In the genomic region with DNA sequence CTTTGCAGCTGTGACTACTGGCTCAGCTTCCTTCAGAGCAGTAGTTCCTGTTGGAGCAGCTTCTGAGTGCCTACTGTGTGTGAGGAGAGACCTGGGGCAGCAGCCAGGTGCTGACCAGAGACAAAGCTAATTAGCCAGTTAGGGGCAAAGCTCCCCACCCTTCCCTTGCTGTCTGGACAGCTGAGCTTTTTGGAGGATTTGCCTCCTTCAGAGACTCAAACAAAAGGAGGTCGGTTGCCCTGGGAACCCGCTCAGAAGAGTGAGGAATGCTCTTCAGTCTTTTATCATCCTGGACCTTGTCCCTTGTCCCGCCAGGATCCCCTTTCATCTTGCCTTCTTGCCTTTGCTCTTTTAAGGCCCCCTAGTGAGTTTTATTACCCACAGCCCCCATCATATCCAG, we compare ENCODE assay signal across 14 mouse cellular contexts. TPM values are rescaled to one million over a fixed set of nuclear protein-coding genes. Genes with fewer than 3 reads are reported as not detected.
DNase-seq lines count a peak whose midpoint lies in the region; ATAC-seq and TF ChIP-seq lines count a peak whose summit lies in the region.
"Had no signal": no experiment of that assay in that cellular context is flagged by ENCODE, and none has a peak within 500 bp of the region (broad histone marks: within the 10 kb centered on the region; RNA-seq: fewer than 3 reads in every experiment).

No protein-coding gene starts in this region.

- 0% methylated on average over 3 of the region's 3 CpGs for WGBS in forebrain, embryonic 13.5 days
- WGBS in hindbrain, postnatal 0 days, result 11% methylated on average over 3 of the region's 3 CpGs
- WGBS in neural tube, embryonic 13.5 days, result 2% methylated on average over 3 of the region's 3 CpGs
- 53% methylated on average over 3 of the region's 3 CpGs for WGBS in cerebellum, adult 2 months

- H3K4me1 ChIP-seq in forebrain, embryonic 13.5 days, result peaks cover 12% of the 10 kb centered on the region
- H3K4me1 ChIP-seq in hindbrain, postnatal 0 days (ENCODE audit: insufficient read depth, low read length), result no peaks in the 10 kb centered on the region; the same call in 1 of the 2 replicates
- H3K4me1 ChIP-seq in neural tube, embryonic 13.5 days (replicated peaks), result peaks cover 9% of the 10 kb centered on the region
- peaks cover 6% of the 10 kb centered on the region for H3K4me1 ChIP-seq in cerebellum, adult 2 months (ENCODE audit: control insufficient read depth, insufficient read depth, low read length)

- H3K9me3 ChIP-seq in forebrain, embryonic 13.5 days (replicated peaks), result no peaks in the 10 kb centered on the region
- no peaks in the 10 kb centered on the region for H3K9me3 ChIP-seq in hindbrain, postnatal 0 days (ENCODE audit: low read length)
- H3K9me3 ChIP-seq in neural tube, embryonic 13.5 days, result no peaks in the 10 kb centered on the region

- TF ChIP-seq POLR2A in brain, embryonic 14.5 days (IDR thresholded peaks at IDR 0.05; ENCODE audit: borderline replicate concordance, extremely low read depth, insufficient read depth, insufficient read length, poor library complexity, severe bottlenecking), result no peak
- TF ChIP-seq POLR2A in cerebellum, adult 2 months (IDR thresholded peaks at IDR 0.05; ENCODE audit: borderline replicate concordance, insufficient read depth, low read length), result no peak

- H3K4me2 ChIP-seq in forebrain, embryonic 13.5 days, result peak overlapping the region; percentile 4; the same call in 1 of the 2 replicates
- no peak overlapping the region for H3K4me2 ChIP-seq in hindbrain, postnatal 0 days (ENCODE audit: low read depth, low read length)
- H3K4me2 ChIP-seq in neural tube, embryonic 13.5 days, result no peak overlapping the region
- H3K4me2 ChIP-seq: heart, embryonic 12.5 days; lung, embryonic 14.5 days had no signal

- peak; percentile 55; the same call in 1 of the 2 replicates for ATAC-seq in forebrain, embryonic 13.5 days
- peak; percentile 74 for ATAC-seq in hindbrain, postnatal 0 days
- ATAC-seq in neural tube, embryonic 13.5 days (ENCODE audit: low read depth), result peak; percentile 81
- ATAC-seq: inflammation-experienced regulatory T-cells, adult 6 months had no signal

- no peaks in the 10 kb centered on the region; the same call in 1 of the 2 replicates for H3K27me3 ChIP-seq in forebrain, embryonic 13.5 days
- H3K27me3 ChIP-seq in hindbrain, postnatal 0 days (ENCODE audit: insufficient read depth, low read length), result no peaks in the 10 kb centered on the region
- no peaks in the 10 kb centered on the region for H3K27me3 ChIP-seq in neural tube, embryonic 13.5 days
- H3K27me3 ChIP-seq in cerebellum, adult 2 months (ENCODE audit: control insufficient read depth, insufficient read depth, low read length), result no peaks in the 10 kb centered on the region
- H3K27me3 ChIP-seq: heart, embryonic 12.5 days had no signal

- peak; percentile 82 for DNase-seq in brain, embryonic 14.5 days (ENCODE audit: low read depth)
- peak; percentile 53 for DNase-seq in hindbrain, postnatal 0 days (ENCODE audit: low spot score)
- DNase-seq in cerebellum, adult 9-11 months, result no peak
- DNase-seq in cerebellum, adult 2 months, result no peak
- no peak for DNase-seq in frontal cortex, postnatal 36 days (ENCODE audit: low spot score in 2 of 2)
- no peak for DNase-seq in lung, postnatal 4 days
- DNase-seq: gastrocnemius, adult 2 months; kidney, postnatal 4 days; lung, embryonic 14.5 days; thymus, postnatal 25 days had no signal

- H3K9ac ChIP-seq in forebrain, embryonic 13.5 days, result no peak overlapping the region
- H3K9ac ChIP-seq in hindbrain, postnatal 0 days (replicated peaks; ENCODE audit: low read length), result no peak overlapping the region
- H3K9ac ChIP-seq in neural tube, embryonic 13.5 days, result no peak overlapping the region
- H3K9ac ChIP-seq: heart, embryonic 12.5 days; lung, embryonic 14.5 days had no signal

- no peak overlapping the region for H3K4me3 ChIP-seq in forebrain, embryonic 13.5 days
- no peak overlapping the region for H3K4me3 ChIP-seq in hindbrain, postnatal 0 days (ENCODE audit: low read length)
- no peak overlapping the region for H3K4me3 ChIP-seq in neural tube, embryonic 13.5 days
- H3K4me3 ChIP-seq in cerebellum, adult 2 months (replicated peaks; ENCODE audit: insufficient read depth, low read depth, low read length), result no peak overlapping the region
- H3K4me3 ChIP-seq: gastrocnemius, adult 2 months; heart, embryonic 12.5 days had no signal

- TF ChIP-seq CTCF in brain, embryonic 14.5 days (IDR thresholded peaks at IDR 0.05; ENCODE audit: borderline replicate concordance, extremely low read depth, insufficient read depth, insufficient read length), result no peak
- TF ChIP-seq CTCF in hindbrain, postnatal 0 days (IDR thresholded peaks at IDR 0.05; ENCODE audit: low read depth), result no peak
- no peak for TF ChIP-seq CTCF in cerebellum, adult 2 months (IDR thresholded peaks at IDR 0.05; ENCODE audit: borderline replicate concordance, insufficient read depth, low read depth, low read length)

- H3K27ac ChIP-seq in forebrain, embryonic 13.5 days, result peak overlapping the region; percentile 19; the same call in 1 of the 2 replicates
- no peak overlapping the region for H3K27ac ChIP-seq in hindbrain, postnatal 0 days
- H3K27ac ChIP-seq in neural tube, embryonic 13.5 days (replicated peaks), result no peak overlapping the region
- no peak overlapping the region for H3K27ac ChIP-seq in cerebellum, adult 2 months (ENCODE audit: insufficient read depth, low read length)
- H3K27ac ChIP-seq: gastrocnemius, adult 2 months had no signal

- no peaks in the 10 kb centered on the region for H3K36me3 ChIP-seq in forebrain, embryonic 13.5 days (ENCODE audit: poor library complexity, severe bottlenecking)
- no peaks in the 10 kb centered on the region for H3K36me3 ChIP-seq in hindbrain, postnatal 0 days (ENCODE audit: insufficient read depth, low read length)
- no peaks in the 10 kb centered on the region for H3K36me3 ChIP-seq in neural tube, embryonic 13.5 days
- H3K36me3 ChIP-seq: heart, embryonic 12.5 days had no signal

RNA-seq across cellular contexts. Expression of gene Rps27rt, which starts 46.8 kb away (rescaled TPM):
- 36.9 and 37.5 TPM in 2 replicates for polyA plus RNA-seq in brain, embryonic 14.5 days (2012; rRNA removed)
- 296 and 413 TPM in 2 replicates for polyA plus RNA-seq in forebrain, embryonic 13.5 days (2015; fragmentation: Nextera tagmentation; extraction: Ambion mirVana)
- total RNA-seq in hindbrain, postnatal 0 days (2014; rRNA removed), result 32.8 and 182 TPM in 2 replicates
- 281 and 288 TPM in 2 replicates for polyA plus RNA-seq in hindbrain, postnatal 0 days (2015; fragmentation: Nextera tagmentation; extraction: Ambion mirVana)
- 299 and 320 TPM in 2 replicates for polyA plus RNA-seq in neural tube, embryonic 13.5 days (2015; fragmentation: Nextera tagmentation; extraction: Ambion mirVana)
- polyA plus RNA-seq in cerebellum, adult 2 months (2012; rRNA removed), result 22.3 and 36.4 TPM in 2 replicates

RNA-seq across cellular contexts. Expression of gene Osbpl10, which starts 50.9 kb away (rescaled TPM):
- polyA plus RNA-seq in brain, embryonic 14.5 days (2012; rRNA removed), result 4.3 and 7.3 TPM in 2 replicates
- polyA plus RNA-seq in forebrain, embryonic 13.5 days (2015; fragmentation: Nextera tagmentation; extraction: Ambion mirVana), result 0.92 and 1.3 TPM in 2 replicates
- total RNA-seq in hindbrain, postnatal 0 days (2014; rRNA removed), result 18.2 and 22.5 TPM in 2 replicates
- polyA plus RNA-seq in hindbrain, postnatal 0 days (2015; fragmentation: Nextera tagmentation; extraction: Ambion mirVana), result 3.0 and 3.3 TPM in 2 replicates
- 3.2 and 3.5 TPM in 2 replicates for polyA plus RNA-seq in neural tube, embryonic 13.5 days (2015; fragmentation: Nextera tagmentation; extraction: Ambion mirVana)
- 11.0 and 11.8 TPM in 2 replicates for polyA plus RNA-seq in cerebellum, adult 2 months (2012; rRNA removed)
- polyA plus RNA-seq: inflammation-experienced regulatory T-cells, adult 6 months had no signal

Comparison
In these comparisons a context has a peak if more than half of its experiments do, and no peak if none do; other contexts are left out.
1. DNase-seq: peak in brain, embryonic 14.5 days (single experiment) and hindbrain, postnatal 0 days (single experiment); none in cerebellum, adult 9-11 months (single experiment), cerebellum, adult 2 months (0 of 2), frontal cortex, postnatal 36 days (0 of 2) and lung, postnatal 4 days (0 of 2).
2. Peak in every context shown above with its lines, with median percentiles within 50 percentile points of each other: ATAC-seq.